Mouse (Mus musculus) spleen, adult 2 months (tissue): ENCODE measurements around the gene Wnt6.

Experiments
- CTCF ChIP-seq: fragments of 200-500 bp; IDR thresholded peaks from 2 replicates; pipeline ENCODE4 v1.5.1; 2011; ENCODE audit warnings: mild to moderate bottlenecking, inconsistent platforms; ENCODE audit not compliant: insufficient read depth, insufficient read length, insufficient replicate concordance; ENCODE audit errors: extremely low read depth
- POLR2A ChIP-seq: fragments of 200-500 bp; IDR thresholded peaks from 2 replicates; pipeline ENCODE4 v1.6.1; 2011; ENCODE audit warnings: low read depth, low read length, inconsistent platforms

DNA sequence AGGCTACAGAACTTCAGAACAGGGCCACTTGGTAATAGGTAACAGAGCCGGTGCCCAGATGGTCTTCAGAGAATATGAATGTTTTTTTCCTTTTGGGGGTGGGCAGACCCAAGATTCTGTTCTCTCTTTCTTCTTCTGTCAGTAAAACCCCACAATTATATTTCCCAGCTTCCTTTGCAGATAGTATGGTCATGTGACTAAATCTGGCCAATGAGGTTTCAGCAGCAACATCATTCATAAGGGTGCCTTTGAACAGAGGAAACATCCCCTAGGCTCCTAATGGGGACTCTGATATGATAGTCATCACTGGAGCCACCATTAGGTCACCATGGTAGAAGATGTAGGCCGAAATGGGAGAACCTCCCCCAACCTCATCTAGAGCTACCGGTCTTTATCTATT lies 18.9 kb upstream of the Wnt6 start:
- no peak for TF ChIP-seq CTCF
- TF ChIP-seq POLR2A, result no peak
